Mouse (Mus musculus): Measurements from ENCODE around the gene Pnp2. TPM values are rescaled to one million over a fixed set of nuclear protein-coding genes. Genes with fewer than 3 reads are reported as not detected.

The Pnp2 gene
- 22.4 and 57.7 TPM in 2 replicates for polyA plus RNA-seq (2012; rRNA removed; ENCODE audit: low replicate concordance)

DNA sequence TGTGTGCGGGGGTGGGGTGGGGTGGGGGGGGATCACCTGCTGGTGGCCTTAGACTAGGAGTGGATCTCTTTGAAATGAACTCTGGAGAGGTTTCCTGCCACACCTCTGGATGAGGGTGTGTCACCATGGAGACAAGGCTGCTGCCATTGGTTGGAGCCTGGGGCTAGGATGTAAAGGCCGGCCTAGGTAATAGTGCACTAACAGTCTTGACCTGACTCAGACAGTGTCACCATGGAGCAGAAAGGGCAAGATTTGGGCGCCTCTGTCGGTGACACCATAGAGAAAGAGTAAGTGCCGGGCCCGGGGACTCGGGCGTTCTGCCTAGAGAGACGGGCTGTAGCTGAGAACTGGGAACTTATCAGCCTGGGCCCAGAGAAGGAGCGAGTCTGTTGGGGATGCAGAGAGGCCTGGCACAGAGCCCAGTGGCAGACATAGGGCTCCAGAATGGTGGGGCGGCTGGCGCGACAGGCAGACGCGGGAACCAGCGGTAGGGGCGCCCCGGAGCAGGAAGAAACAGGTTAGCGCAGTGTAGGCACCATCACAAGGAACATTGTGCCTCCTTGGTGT is at the start of gene Pnp2:
Gene Pnp2 (plus strand): TSS at position 51 of the 567 bp plus-strand sequence.

DNA sequence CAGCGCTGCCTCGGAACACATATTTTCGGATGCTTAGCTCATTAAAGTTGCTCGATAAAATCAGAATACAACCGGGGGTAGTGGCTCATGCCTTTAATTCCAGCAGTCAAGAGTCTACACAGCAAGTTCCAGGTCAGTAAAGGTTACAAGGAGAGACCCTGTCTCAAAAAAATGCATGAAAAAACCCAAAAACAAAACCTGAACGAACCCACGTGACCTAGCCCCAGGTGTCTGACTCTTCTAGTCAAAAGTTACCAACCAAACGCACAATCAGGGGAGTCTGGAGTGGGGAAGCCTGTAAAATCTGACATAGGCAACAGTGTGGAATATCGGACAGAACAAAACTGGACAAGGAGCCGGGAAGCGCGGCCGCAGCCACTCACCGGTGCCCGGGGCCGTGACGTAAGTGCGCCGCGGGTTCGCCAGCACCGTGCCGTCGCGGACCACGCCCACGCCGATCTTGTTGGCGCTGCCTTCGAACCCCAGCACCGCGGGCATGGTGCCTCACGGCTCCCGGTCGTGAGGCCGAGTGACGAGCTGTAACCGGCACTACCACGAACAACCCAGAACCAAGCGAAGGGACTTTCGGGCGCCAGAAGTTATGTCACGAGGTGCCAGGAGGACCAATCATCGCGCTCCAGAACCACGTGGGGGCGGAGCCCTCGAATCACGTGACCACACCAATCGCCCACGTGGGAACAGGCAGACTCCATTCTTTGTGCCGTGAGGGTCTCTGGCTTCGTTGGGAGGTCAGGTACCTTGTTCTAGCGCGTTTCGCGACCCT is 31.3 kb upstream of the Pnp2 start, which contains the start of the genes Osgep and Apex1:
Gene Osgep (minus strand): TSS at position 613 of the 784 bp plus-strand sequence.
Gene Apex1 (plus strand): TSS at position 688 of the 784 bp plus-strand sequence.

DNA sequence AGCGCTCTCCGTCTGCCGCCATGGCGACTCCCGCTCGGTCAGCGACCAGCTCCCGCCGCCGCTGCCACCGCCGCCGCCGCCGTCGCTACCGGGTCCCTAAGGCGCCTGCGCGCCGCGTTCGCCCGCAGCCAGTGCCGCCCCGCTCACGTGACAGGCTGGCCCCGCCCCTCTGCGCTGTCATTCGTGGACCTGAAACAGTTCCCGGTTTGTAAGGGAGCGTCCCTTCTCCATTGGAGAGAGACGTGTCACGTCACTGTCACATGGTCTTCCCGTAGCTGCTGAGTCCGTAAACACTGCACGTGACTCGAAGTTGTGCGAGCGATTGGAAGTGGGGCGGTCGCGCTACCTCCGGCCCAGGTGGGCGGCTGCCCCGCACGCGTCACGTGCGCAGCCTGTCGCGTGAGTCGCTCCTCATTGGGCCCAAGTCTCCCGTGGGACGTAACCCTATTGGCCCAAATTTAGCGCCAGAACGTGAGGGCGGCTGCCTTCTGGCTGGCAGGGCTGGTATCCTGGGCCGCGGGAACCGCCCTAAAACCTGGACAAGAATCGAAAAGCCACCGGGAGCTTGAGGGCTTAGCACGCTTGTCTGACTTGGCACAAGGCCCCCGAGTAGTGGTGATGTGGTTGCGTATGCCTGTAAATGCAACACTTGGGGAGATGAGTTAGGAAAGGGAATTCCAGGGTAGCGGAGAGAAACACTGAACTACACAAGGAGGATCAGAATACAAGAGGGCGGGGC is 24.9 kb upstream of the Pnp2 start, which contains the start of the genes Pip4p1 and Pnp:
Gene Pip4p1 (minus strand): TSS at position 103 of the 739 bp plus-strand sequence.
Gene Pnp (plus strand): TSS at position 329 of the 739 bp plus-strand sequence.

DNA sequence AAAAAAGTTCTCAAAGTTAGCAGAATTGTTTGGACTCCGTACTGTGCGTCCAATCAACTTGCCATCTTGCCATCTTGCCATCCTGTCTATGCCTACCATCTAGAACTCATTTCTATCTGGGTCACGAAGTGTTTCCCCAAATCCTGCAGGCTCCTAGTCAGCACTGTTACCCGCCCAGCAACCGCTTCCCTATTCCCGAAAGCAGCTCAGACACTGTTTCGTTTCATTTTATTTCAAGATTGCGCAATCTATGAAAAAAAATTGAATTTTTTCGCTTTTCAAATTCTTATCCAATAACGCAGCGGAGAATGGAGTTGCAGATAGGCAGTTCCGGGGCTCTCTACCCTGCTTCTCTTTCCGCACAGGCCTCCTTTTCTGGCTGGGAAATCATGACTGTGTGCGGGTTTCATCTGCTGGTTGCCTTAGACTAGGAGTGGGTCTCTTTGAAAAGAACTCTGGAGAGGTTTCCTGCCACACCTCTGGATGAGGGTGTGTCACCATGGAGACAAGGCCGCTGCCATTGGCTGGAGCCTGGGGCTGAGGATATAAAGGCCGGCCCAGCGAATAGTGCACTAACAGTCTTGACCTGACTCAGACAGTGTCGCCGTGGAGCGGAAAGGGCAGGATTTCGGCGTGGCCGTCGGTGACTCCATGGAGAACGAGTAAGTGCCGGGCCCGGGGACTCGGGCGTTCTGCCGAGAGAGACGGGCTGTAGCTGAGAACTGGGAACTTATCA is 11.7 kb upstream of the Pnp2 start, which contains the start of gene Gm49342:
Gene Gm49342 (plus strand): TSS at position 586 of the 736 bp plus-strand sequence.

DNA sequence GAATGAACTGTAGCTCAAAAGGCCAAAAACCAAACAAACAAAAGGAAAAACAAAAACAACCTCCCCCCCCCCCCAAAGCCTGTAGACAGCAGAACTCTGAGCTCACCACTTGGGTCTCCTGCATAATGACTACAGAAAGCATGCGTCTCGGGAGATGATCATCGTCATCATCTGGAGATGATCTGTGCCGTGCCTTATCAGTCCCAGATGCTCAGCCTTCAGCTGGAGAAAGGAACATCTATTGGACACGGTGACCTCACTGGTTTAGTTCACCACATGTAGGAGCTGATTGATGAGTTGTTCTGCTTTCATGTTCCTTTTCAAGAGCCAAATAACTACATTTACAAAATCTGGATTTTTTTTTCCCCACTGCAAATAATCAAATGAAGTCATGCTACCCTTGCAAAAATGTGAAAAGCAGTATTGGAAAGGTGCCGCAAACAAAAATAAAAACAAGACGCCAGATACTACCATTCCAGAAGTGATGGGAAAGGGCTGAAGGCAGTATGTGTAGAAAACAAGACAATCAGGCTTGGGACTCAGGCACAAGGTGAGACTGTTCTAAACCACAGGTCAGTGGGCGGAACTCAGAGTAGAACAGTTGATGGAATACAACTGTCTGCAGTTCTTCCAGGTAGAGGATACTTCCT is 51.5 kb downstream of the Pnp2 start, which contains the start of gene Rnase10:
Gene Rnase10 (plus strand): TSS at position 600 of the 650 bp plus-strand sequence.

Other genes with a start within 250 kb of the Pnp2 start
- gene Olfr748, start 248.6 kb upstream of the Pnp2 start, polyA plus RNA-seq (2012; rRNA removed; ENCODE audit: low replicate concordance) = not detected in 2 replicates
- not detected in 2 replicates for gene Olfr749, start 210.9 kb upstream of the Pnp2 start, polyA plus RNA-seq (2012; rRNA removed; ENCODE audit: low replicate concordance)
- gene Ttc5, start 170.5 kb upstream of the Pnp2 start, polyA plus RNA-seq (2012; rRNA removed; ENCODE audit: low replicate concordance) = 11.4 and 14.5 TPM in 2 replicates
- gene Ccnb1ip1, start 148.3 kb upstream of the Pnp2 start, polyA plus RNA-seq (2012; rRNA removed; ENCODE audit: low replicate concordance) = not detected in 2 replicates
- 3.8 and 4.2 TPM in 2 replicates for gene Parp2, start 148.2 kb upstream of the Pnp2 start, polyA plus RNA-seq (2012; rRNA removed; ENCODE audit: low replicate concordance)
- 47.0 and 78.2 TPM in 2 replicates for gene Tep1, start 85.4 kb upstream of the Pnp2 start, polyA plus RNA-seq (2012; rRNA removed; ENCODE audit: low replicate concordance)
- gene Klhl33, start 58.5 kb upstream of the Pnp2 start, polyA plus RNA-seq (2012; rRNA removed; ENCODE audit: low replicate concordance) = 1.1 and 1.4 TPM in 2 replicates
- gene Osgep, start 31.1 kb upstream of the Pnp2 start, polyA plus RNA-seq (2012; rRNA removed; ENCODE audit: low replicate concordance) = 59.8 and 114 TPM in 2 replicates
- 9.8 and 11.7 TPM in 2 replicates for gene Apex1, start 31.0 kb upstream of the Pnp2 start, polyA plus RNA-seq (2012; rRNA removed; ENCODE audit: low replicate concordance)
- 51.5 and 99.7 TPM in 2 replicates for gene Pip4p1, start 25.1 kb upstream of the Pnp2 start, polyA plus RNA-seq (2012; rRNA removed; ENCODE audit: low replicate concordance)
- gene Pnp, start 24.9 kb upstream of the Pnp2 start, polyA plus RNA-seq (2012; rRNA removed; ENCODE audit: low replicate concordance) = 36.3 and 64.3 TPM in 2 replicates
- 8.9 TPM in 1 of 2 replicates, not detected in the other for gene Gm49342, start 11.5 kb upstream of the Pnp2 start, polyA plus RNA-seq (2012; rRNA removed; ENCODE audit: low replicate concordance)
- not detected in 2 replicates for gene Rnase10, start 51.8 kb downstream of the Pnp2 start, polyA plus RNA-seq (2012; rRNA removed; ENCODE audit: low replicate concordance)
- not detected in 2 replicates for gene Rnase9, start 85.9 kb downstream of the Pnp2 start, polyA plus RNA-seq (2012; rRNA removed; ENCODE audit: low replicate concordance)
- gene Rnase11, start 94.2 kb downstream of the Pnp2 start, polyA plus RNA-seq (2012; rRNA removed; ENCODE audit: low replicate concordance) = not detected in 2 replicates
- gene Rnase12, start 101.7 kb downstream of the Pnp2 start, polyA plus RNA-seq (2012; rRNA removed; ENCODE audit: low replicate concordance) = 0.21 TPM in 1 of 2 replicates, not detected in the other
- gene Olfr750, start 118.4 kb downstream of the Pnp2 start, polyA plus RNA-seq (2012; rRNA removed; ENCODE audit: low replicate concordance) = 0.09 TPM in 1 of 2 replicates, not detected in the other
- 73.0 and 83.3 TPM in 2 replicates for gene Rnase4, start 135.1 kb downstream of the Pnp2 start, polyA plus RNA-seq (2012; rRNA removed; ENCODE audit: low replicate concordance)
- 18.9 and 27.3 TPM in 2 replicates for gene Ang, start 135.2 kb downstream of the Pnp2 start, polyA plus RNA-seq (2012; rRNA removed; ENCODE audit: low replicate concordance)
- not detected in 2 replicates for gene Eddm3b, start 158.4 kb downstream of the Pnp2 start, polyA plus RNA-seq (2012; rRNA removed; ENCODE audit: low replicate concordance)
- 4.8 and 5.2 TPM in 2 replicates for gene Rnase6, start 167.9 kb downstream of the Pnp2 start, polyA plus RNA-seq (2012; rRNA removed; ENCODE audit: low replicate concordance)
- 35.3 and 1,063 TPM in 2 replicates for gene Rnase1, start 190.8 kb downstream of the Pnp2 start, polyA plus RNA-seq (2012; rRNA removed; ENCODE audit: low replicate concordance)
- gene Rnase2b, start 206.3 kb downstream of the Pnp2 start, polyA plus RNA-seq (2012; rRNA removed; ENCODE audit: low replicate concordance) = not detected in 2 replicates
- gene Ang2, start 243.2 kb downstream of the Pnp2 start, polyA plus RNA-seq (2012; rRNA removed; ENCODE audit: low replicate concordance) = not detected in 2 replicates
- gene Ear14, start 247.4 kb downstream of the Pnp2 start, polyA plus RNA-seq (2012; rRNA removed; ENCODE audit: low replicate concordance) = not detected in 2 replicates